Mouse (Mus musculus) right cerebral cortex, postnatal 36 days (tissue): Measurements from ENCODE around the gene Pla2g1b.
A peak's percentile ranks its signal among the peaks of the same experiment; 100 is the strongest.

Experiments
- DNase-seq, 2 experiments: peaks; one replicate each; pipeline ENCODE4 v3.0.0; 2022; ENCODE audit warnings: low spot score in 2 of 2, mixed read lengths in 1 of 2

Gene Pla2g1b

DNA sequence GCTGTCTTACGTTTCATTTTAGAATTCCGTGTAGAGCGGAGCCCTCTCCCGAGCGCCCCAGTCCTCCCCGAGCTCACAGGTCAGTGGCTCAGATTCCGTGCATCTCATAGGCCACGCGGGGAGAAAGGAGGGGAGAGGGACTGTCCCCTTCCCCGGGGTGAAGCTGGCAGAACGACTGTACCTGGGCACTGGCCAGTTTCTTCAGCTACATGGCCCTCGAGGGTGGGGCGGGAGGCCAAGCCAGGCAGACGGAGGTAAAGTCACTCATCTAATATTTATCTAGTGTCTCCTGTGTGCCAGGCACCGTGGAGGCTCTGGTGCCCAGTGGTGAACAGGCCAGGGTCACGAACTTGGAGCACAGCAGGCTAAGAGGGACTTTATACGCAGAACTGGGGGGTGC lies 19.0 kb upstream of the Pla2g1b start:
- no peak for DNase-seq

DNA sequence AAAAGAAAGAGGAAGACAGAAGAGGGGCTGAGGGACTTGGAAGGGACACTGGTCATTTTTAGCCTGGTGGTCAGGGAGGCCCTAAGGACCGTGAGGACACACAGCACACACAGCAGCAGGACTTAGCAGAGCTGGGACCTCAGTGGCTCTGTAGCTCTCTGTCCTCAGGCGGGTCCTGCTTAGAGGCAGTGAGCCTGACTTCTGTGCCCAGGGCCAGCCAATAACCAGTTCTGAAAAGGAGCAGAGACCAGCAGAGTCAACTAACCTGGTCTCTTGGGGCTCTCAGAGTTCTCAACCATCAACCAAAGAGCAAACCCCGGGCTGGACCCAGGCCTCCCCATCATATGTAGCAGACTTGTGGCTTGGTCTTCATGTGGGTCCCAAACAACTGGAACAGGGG lies 16.8 kb upstream of the Pla2g1b start:
- no peak for DNase-seq

DNA sequence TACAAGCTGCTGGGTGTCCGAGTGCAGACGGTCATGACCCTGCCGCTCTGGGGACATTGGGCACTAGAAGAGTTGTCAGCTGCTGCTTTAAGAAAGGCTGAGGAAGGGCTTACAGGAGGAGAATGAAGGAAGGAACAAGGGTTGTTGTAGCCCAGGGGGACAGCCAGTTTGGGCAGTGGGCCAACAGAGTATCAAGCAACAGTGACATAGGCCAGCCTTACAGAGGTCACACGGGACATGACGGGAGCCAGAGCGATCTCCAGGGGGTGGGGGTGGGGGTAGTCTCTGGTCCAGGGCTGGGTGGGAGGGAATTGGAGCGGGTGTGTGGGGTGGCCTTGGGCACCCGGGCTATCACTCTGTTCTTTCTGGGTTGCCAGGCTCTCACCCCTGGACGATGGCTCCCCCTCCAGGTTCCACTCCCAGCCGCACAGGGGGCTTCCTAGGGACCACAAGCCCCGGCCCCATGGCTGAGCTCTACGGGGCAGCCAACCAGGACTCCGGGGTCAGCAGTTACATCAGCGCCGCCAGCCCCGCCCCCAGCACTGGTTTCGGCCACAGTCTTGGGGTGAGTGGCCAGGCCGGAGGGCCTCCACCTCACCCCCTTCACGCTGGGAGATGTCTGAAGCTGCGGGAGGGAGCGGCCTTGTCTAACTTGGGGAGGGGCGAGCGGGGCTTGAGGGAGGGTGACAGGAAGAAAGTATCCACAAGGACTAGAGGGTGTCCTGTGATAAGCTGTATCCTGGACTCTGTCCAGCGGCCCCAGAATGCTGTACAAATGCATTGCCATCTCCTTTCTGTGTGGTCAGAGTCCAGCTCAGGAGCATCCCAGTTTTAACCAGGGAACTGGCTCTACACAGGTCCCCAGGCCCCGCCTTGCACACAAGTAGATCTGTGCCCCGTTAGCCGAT lies 15.4 kb upstream of the Pla2g1b start:
- no peak for DNase-seq

DNA sequence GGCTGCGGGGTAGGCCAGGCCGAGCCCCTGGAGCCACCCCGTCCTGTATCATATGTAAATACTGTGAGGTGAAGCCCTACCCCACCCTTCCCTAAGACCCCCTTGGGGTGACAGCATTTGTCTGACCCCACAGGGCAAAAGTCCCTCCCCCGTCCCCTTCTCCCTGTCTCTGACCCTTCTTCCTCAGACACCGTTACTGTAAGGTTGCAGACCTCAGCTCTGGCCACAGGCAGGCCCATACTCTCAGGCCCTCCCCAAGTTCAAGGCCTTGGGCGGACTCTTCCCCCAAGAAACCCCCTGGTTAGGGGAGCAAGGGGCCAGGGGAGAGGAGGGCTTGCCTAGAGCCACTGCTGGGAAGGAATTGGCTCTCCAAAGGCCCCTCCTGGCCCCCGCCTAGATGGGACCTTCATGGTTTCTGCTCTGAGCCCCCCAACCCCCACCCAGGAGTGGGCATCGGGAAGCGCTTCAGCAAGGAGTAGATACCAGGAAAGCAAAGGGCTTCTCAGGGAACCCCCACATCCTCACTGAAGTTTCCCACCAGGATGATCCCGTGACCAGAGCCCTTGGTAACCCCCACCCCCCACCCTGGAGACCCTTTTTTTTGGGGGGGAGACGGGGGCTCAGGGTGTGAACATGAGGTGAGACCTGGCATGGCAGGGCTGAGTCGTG lies 11.5 kb upstream of the Pla2g1b start:
- DNase-seq: no peak

DNA sequence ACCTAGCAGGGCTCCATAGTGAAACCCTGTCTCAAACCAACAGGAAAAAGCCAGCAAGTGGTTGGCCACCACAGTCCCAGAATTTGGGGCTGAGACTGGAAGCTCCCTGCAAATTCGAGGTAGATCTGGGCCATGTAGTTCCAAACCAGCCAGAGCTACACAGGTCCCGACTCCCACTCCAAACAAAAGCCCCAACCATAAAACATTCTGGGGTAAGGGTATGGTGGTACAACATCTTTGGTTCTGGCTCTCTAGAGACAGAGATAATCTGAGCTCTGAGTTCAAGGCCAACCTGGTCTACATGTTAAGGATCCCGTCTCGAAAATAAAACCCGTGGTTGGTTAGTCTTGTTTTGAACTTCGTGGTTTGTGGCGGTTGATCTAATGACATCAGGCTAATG lies 10.2 kb upstream of the Pla2g1b start:
- no peak for DNase-seq

DNA sequence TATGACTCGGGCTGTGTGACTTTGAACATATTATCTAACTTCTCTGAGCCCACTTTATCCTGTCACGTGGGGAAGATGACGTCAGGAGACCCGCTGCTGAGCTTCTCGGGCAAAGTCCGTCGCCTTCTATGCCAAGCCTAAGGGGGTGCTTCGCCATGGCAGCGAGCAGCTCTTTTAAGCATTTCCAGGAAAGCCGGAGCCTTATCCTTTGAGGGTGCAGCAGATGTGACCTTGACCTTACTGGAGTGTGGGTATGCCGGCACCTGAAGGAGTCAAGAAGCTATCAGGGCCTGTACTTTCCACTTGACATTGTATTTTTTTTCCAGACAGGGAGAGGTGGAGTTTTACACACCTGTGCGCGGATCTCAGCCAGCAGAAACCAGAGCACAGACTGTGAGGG lies 7.1 kb upstream of the Pla2g1b start:
- no peak for DNase-seq

DNA sequence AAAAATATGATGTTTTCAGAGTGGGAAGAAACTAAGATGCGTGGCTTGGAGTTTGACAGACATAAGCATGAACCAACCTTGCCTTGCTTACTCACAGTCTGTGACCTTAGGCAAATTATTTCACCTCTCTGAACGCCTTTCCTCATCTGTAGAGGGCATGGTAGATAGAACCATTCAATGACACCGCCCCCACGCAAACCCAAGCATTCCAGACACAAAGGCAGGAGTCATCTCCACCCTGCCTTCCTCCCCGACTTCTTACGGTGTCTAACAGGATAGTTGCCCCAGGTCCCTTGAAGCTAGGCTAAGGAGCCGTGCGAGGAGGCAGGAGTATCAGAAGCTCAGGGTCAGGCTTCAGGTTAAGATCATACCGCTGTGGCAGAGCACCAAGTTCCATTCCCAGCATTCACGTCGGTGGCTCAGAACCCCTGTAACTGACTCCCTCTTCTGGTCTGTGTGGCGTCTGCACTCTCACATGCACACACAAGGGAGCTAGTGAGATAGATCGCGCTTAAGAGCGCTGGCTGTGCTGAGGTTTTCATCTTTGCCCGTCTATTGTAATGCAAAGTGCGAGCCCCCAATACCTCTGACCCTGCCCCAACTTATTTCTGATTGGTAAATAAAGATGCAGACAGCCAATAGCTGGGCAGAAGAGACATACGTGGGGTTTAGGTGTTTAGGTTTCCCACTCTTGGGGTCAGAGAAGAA lies 1.5 kb upstream of the Pla2g1b start:
- DNase-seq: no peak

DNA sequence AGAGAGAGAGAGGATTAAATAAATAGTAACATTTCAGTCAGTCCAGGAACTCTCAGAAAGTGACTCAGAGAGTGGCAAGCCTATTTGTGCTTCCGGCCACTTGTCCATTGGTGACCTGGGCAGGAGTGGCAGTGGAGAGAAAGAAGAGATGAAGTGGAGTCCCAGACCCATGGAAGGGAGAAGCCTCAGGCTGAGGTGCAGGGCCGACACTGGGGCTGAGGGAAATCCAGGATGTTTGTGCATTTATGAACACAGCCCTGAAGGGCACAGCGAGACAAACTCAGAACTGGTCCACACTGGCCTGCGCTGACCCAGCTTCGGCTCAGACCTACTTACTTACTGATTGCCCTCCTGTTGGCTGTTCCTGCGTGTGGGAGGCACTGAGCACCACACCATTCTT lies 3.7 kb downstream of the Pla2g1b start:
- DNase-seq: no peak

DNA sequence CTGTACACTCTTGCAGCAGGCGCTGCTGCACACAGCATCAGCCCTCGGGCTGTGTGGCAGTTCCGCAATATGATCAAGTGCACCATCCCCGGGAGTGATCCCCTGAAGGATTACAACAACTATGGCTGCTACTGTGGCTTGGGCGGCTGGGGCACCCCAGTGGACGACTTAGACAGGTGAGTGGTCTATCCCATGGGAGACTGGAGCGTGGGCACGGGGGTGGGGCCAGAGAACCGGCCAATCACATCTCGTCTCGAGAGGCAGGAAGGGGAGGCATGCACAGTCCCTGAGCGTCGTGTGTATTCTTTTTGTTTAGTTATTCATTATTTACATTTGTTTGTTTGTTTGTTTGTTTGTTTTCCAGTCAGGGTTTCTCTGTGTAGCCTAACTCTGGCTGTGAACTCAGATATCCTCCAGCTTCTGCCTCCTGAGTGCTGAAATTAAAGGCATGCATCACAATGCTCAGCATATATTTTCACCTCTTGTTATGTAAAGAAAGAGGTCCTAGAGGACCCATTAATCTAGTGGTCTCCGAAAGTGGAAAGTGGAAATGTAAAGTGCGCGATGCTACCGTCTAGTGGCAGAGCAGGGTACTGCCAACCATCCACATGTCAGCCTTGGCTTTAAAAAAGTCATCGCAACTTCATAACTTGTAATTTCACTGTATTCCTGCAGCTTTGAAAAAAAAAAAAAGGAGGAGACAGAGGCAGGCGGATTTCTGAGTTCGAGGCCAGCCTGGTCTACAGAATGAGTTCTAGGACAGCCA lies 4.9 kb downstream of the Pla2g1b start:
- DNase-seq: no peak

DNA sequence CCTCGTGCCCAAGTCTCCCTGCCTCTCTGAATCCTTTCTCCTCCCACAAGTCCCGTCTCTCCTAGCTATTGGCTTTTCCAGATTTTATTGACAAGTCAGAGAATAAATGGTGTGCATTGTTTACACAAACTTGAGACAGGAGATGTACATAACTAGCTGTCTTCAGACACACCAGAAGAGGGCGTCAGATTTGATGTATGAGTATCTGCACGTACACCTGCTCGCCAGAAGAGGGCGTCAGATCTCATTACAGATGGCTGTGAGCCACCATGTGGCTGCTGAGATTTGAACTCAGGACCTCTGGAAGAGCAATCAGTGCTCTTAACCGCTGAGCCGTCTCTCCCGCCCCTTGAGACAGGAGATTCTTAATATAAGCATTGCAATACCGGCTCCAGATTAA lies 7.1 kb downstream of the Pla2g1b start:
- no peak for DNase-seq

DNA sequence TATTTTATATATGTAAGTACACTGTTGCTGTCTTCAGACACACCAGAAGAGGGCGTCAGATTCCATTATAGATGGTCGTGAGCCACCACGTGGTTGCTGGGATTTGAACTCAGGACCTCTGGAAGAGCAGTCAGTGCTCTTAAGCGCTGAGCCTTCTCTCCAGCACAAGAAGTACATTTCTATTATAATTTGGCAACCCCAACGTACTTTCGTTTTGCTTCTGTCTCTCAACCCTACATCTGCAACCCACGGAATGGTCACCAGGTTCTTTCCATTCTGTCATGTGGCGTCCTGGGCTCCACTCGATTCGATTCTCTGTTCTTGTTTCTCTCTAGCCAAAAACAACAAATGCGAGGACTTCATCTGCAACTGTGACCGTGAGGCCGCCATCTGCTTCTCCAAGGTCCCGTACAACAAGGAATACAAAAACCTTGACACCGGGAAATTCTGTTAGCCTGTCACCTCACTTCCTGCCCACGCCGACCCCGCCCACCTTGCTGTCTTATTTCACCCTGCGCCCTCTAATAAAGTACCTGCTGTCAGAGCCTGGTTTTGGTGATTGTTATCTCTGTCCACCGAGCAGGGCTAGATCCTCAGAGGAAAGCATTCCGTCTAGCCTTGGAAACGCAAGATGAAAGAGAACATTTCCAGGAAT lies 8.2 kb downstream of the Pla2g1b start:
- no peak for DNase-seq

DNA sequence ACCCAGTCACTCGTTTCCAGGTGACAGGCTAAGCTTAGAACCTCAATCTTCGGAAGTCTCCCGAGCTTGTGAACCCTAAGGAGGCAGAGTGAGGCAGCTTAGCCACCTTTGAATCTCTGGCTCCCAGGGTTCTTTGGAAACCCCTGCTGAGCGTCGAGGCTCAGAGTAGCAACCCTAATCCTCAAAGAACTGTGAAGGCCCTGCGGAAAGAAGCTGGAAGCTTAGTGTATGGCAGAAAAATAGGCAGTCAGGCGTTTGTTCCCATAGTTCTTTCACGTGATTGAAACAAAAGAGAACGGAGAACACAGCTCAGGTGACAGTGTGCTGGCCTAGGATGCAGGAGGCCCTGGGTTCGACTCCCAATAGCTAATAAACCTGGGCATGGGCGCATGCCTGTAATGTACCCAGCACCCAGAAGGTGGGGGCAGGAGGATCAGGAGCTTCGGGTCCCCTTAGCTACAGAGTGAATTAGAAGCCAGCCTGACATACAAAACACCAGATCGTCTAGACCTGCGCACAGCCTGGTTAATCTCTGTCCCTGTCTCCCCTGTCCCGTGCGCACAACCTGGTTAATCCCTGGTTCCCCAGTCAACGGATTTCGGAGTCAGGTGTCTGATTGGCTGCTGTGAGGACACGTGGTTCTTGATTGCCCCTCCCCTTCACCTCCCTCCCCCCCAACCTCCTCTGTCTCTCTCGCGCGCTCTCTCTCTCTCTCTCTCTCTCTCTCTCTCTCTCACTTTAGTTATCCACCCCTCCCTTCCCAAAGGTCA lies 9.5 kb downstream of the Pla2g1b start:
- no peak for DNase-seq

DNA sequence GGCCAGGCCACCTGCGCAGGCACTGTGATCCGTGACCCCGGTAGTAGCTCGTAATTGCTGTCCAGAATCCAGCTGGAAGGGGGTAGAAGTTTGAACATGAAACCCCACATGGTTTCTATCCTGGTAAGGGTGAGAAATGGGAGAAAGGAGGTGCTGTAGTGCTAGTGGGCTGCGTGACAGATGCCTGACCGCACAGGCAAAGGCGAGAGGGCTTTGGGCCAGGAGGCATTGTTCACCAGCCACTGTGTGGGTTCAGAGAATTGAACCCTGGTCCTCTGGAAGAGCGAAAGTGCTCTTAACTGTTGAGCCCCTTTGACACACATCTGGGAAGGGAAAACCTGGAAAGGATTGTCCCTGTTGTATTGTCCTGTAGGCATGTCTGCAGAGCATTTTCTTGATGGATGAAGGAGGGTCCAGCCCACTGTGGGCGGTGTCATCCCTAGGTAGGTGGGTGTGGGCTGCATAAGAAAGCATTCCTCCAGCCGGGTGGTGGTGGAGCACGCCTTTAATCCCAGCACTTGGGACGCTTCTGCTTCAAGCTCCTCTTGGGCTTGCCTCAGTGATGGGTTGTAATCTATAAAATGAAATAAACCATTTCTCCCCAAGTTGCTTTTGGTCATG lies 10.2 kb downstream of the Pla2g1b start:
- no peak for DNase-seq

DNA sequence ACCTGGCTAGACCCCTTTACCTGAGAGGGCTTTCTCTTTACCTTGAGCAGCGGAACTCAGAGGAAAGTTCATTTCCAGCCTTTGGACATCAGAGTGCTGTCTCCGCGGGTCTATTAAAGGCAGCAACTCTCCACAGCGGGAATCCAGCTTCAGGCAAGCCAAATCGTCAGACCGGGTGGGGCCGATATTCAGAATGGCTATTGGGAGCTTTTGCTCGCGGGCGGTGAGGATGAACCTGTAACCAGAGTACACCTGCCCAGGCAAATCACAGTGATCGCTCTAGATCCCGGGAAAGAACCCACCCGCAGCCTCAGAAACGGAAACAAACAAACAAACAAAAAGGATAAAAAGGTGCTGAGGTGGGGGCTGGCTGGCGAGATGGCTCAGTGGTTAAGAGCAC lies 13.5 kb downstream of the Pla2g1b start:
- no peak for DNase-seq

DNA sequence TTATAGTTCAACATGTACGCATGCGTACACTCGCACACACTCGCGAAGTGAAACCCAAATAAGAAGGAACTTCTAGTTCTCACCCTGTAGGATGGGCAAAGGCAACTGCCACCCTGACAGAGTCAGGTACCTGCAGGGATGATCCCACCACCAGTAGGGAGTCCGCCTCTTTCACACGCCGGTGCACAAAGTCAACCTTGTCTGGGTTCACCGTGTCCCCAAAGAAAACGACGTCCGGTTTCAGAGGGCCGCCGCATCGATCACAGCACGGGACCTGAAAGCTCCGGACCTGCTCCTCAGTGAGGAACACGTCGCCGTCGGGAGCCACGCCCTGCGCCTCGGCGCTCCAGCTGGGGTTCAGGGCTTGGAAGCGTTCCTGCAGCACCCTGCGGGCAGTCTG lies 14.0 kb downstream of the Pla2g1b start:
- DNase-seq: no peak

DNA sequence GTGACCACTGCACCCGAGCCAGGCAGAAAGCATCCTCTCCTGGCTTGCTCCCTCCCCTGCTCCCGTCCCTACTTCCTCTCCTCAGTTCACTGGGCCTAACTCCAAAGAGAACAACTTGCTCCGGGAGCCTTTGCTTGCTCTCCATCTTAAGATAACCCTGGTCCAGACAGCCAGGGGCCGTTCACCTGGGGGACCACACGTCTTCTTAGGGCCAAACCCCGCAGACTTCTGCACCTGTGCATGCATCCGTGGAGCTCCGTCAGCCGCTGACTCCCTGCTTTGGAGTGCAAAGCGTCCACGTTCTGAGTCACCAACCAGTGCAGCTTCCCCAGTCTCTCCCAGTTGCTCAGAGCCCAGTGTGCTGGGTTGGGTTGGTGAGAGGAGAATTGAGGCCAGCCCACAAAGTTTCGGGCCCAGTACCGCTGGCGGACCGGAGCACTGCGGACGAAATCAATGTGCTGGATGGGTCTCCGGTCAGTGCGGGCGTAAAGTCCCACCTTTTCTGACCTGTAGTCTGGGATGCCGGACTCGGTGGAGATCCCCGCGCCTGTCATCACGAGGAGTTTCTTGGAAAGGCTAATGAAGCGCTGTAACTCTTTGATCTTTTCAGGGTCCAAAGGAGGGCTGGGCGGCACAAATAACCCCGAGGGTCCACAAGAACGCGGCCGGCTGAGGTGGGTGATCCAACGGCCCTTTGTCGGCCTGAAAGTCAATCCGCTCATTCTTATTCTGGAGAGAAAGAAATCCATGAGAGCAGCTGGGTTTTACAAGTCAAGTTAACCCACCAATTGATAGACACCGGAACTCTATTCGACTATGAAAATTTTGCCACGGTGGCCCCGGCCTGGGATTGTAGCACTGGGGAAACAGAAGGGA lies 16.6 kb downstream of the Pla2g1b start:
- DNase-seq: no peak

DNA sequence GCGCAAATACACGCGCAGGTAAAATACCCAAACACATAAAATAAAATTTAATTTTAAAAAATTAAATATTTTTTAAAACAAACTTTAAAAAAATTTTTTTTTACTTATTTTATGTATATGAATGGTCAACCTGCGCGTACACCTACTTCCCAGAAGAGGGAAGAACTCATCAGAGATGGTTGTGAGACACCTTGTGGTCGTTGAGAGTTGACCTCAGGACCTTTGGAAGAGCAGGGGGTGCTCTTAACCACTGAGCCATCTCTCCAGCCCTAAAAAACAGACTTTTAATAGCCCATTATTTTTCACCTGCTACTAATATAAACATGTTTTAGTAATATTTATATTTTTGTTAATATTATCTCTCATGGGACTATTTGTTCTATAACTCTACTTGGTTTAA lies 17.3 kb downstream of the Pla2g1b start:
- no peak for DNase-seq

DNA sequence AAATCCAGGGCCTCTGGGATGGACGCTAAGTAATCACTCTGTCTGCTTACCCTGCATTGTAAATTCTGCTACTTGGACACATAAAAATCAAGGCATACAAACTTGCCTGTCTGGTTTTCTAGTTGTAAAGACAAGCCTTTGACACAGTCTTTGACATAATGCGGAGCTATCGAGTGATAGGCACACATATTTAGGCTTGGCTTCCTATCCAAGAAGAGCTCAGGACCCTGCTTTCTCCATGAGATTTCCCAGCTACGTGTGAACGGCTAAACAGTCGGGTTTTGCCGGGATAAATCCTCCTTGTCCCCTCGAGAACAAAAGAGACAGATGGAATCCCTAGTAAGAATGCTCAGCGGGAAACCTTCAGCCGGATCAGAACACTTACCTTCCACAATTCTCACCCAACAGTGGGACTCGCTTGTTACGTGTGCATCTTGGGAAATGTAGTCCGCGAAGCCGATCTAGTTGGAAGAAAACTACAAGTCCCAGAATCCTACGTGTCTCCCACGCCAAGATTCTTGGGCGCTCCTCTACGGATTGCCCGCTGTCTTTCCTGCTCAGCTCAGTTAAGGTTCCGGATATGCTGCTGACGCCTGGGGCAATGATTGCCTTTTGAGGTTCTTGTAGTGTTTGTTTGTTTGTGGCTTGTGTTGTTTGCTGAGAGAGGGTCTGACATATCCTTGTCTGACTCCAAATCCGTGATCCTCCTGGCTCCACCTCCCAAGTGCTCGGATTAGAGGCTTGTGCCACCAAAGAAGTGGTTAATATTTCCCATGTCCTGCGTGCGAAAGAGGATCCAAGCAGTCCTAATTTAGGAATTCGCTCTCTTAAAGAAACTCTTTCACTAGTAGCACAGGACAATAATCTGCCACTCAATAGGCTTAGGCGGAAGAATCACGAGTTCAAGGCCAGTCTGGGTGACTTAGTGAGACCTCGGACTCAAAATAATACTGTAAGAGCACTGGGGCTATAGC lies 18.2 kb downstream of the Pla2g1b start, which contains the start of gene Sirt4:
Gene Sirt4, minus strand, starts transcription at position 779 of the 974 bp plus-strand sequence.
- peak; percentile 85 to 94 for DNase-seq
